Mouse (Mus musculus): ENCODE data around the gene Tgfbr3.

The Tgfbr3 gene

DNA sequence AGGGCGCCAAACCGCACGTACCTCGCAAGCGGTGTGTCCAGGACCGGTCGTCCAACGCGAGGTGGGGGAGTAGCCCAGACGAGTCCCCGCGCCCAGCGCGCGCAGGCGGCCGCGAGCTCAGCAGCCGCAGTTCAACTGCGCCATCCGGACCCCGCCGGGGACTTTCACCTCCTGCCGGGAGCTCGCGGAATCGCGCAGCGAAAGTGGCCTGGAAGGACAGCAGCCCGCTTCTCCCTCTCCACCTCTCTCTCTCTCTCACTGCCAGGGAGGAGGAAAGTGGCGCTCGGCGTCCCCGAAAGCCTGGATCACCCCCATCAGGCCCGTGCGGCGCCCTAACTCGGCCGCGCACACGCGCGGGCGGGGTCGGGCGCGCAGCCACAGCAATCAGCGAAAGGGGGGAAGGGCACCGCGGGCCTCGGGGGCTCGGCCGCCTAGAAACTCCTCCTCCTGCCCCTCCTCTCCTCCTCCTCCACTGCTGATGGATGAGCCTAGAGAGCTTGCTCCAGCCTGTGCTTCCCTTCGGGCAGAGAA lies at the start of gene Tgfbr3:
TSS of gene Tgfbr3 (minus strand) at position 396 of the 531 bp plus-strand sequence.
- DNase-seq (ENCODE audit: low spot score in 2 of 2), result peak; percentile 43 to 64

DNA sequence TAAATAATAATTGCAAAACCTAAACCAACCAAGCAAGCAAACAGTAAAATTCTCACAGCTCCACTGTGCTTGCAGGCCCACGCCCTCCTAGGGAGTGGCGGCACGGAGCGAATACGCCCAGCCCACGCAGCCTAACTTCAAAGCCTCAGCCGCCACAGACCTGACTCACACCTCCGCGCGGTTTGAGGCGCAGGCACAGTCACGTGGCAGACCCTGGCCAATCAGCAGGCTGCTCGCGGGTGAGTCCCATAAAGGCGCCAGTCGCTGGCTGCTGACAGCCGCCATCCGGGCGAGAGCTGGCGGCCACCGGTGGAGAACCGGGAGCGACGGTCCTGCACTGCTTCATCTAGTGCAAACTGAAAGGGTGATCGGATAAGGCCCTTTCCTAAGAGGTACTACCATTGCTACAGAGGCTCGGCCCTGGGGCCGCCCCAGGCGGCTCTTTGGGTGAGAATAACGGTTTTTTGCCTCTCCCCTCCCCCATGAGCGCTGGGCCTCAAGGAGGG lies 41.5 kb upstream of the Tgfbr3 start, which contains the start of gene Brdt:
TSS of gene Brdt (plus strand) at position 244 of the 506 bp plus-strand sequence.
- DNase-seq (ENCODE audit: low spot score in 2 of 2), result no peak

DNA sequence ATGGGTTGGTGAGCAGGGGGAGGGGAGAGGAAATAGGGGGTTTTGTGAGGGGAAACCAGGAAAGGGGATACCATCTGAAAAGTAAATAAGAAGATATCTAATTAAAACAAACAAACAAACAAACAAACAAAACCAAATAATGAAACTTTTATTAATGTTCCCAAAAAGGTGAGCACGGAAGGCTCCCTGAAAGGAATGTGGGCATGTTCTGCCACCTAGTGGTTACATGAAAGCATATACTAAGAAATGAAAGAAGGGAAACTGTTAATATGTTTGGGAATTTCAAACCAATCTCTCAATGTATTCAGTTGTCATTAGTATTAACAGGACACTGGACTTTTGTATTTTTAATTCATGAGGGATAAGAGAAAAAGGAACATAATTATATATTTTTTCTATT lies 31.3 kb upstream of the Tgfbr3 start:
- DNase-seq (ENCODE audit: low spot score in 2 of 2), result peak in 1 of 2 experiments; percentile 8

DNA sequence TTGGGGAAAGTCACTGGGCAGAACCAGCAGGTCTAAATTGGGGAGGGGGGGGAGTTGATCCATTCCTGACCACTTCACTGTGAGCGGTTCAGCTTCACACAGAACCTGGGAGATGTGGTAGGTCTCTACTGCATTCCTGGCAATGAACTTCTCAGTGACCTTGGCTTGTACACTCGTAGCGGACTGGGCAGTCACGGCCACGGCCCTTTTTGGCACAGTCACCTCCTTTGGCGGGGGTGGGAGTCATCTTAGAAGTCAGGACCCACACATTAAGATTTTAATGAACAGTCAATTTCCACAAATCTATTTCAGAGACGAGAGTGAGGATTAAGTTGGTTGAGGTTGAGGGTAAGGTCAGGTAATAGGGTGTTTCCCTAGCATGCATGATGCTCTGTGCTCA lies 27.7 kb upstream of the Tgfbr3 start:
- no peak for DNase-seq (ENCODE audit: low spot score in 2 of 2)

DNA sequence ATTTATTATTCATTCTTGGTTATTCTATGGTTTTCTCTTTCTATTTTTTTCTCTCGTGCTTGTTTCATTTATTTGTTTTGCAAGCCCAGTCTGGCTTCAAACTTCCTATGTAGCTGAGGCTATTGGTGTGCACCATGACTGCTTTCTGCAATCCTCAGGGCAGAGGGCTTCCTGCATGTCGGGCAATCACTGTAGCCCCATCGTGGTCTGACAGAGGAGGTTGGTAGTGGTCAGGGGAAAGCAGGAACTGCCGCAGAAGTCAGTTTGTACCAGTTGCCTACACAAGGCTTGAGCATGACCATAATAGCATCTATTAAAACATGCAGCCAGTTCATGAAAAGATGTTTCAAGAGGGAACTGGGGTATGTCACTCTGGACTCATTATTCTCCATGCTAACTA lies 18.0 kb upstream of the Tgfbr3 start:
- DNase-seq (ENCODE audit: low spot score in 2 of 2), result no peak

DNA sequence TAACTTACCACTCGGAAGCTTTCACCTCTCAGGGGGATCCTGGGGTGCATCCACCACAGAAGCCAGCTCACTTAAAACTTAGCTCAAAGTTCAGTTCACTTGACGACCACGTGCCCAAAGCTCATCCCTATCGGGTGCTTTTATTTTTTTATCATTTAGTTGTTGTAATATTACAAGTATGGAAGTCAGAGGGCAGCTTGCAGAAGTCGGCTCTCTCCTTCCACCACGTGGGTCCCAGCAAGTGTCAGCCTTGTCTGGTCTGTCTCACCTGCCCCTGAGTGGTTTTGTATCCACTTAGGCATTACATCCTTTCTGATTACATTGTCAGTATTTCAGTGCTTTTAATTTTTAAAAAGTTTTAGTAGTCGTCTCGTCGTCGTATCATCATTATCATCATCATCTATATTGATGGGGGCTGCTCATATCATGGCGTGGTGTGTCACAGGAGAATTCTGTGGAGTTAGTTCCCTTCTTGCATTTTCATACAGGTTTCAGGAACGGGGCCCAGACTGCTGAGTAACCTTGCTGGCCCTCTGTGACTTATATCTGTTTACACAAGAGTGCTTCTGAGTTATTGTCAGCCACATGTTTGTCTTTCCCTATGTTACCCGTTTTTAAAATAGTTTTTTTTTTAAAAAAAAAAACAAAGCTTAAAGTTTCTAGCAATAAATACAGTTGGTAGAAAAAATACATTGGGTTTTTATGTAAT lies 14.8 kb upstream of the Tgfbr3 start:
- DNase-seq (ENCODE audit: low spot score in 2 of 2), result no peak

DNA sequence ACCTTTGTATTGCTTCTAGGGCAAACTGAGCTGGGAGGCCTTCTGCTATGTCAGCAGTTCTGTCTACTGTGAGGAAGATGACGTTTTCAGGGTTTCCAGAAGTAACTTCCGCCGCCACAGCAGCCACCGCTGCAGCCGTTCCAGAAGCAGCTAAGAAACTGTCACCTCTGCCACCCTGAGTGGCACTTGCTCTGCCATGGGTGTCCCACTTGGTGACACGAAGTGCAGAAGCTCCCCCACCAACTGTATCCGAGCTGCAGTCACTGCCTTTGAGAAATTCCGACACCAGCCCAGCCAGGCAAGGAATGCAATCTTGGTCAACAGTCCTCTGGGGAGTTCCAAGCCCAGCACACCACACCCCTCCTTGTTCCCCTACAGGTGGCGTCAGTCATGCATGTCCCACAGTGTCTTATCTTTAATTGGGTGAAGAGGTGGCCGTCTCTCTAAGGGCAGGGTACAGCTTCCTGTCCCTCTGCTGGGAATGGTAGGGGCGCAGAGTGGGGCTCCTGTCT lies 14.0 kb upstream of the Tgfbr3 start:
- no peak for DNase-seq (ENCODE audit: low spot score in 2 of 2)

DNA sequence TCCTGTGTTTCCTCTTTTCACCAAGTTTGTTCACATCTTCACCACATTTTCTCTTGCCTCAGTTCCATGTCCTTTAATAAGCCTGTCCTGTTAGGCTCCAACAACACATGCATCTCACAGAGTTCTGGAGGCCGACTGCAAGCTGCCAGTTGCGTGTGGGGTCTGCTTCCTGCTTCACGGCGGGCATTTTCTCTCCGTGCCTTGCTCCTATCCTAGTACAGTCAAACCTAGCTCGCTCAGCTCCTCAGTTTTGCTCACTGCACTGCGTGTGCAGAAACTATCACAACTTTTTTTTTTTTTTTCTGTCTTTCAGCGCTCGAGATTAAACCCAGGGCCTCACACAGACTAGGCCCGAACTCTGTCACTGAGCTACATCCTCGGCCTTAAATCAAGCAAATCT lies 9.4 kb upstream of the Tgfbr3 start:
- DNase-seq (ENCODE audit: low spot score in 2 of 2), result no peak

DNA sequence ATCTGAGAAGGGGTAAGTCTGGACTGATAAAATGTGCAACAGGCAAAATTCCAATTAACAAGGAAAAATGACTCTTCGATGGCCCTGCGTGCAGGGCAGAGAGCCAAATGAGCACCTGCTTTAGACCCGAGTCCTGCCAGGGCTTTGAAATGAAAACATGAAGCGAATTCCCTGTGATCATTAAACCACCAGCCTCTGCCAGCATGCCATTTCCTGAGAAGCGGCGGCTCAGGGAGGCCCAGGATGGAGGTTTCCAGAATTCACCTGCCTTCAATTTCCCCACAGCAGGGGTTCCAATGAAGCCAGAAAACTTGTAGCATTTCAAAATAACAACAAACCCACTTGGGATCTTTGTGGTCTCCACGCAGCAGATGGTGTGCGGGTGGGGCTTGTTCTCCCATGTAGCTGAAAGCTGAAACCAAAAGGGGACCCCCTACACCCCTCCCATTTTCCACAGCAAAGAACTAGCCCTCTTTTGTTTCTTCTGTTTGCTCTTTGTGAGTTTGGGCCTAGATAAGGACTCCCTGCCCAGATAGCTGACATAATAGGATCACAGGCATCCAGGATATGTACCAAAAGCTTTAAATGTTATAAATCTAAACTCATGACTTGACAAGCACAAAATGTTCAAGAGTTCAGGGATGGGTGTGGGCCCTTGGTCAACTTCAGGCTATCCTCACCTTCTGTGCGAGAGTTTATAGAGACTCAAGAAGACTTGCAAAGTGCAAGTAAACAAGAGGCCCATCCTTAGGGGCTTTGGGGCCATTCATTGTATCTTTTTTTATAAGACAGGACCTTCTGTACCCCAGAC lies 7.3 kb upstream of the Tgfbr3 start:
- no peak for DNase-seq (ENCODE audit: low spot score in 2 of 2)

DNA sequence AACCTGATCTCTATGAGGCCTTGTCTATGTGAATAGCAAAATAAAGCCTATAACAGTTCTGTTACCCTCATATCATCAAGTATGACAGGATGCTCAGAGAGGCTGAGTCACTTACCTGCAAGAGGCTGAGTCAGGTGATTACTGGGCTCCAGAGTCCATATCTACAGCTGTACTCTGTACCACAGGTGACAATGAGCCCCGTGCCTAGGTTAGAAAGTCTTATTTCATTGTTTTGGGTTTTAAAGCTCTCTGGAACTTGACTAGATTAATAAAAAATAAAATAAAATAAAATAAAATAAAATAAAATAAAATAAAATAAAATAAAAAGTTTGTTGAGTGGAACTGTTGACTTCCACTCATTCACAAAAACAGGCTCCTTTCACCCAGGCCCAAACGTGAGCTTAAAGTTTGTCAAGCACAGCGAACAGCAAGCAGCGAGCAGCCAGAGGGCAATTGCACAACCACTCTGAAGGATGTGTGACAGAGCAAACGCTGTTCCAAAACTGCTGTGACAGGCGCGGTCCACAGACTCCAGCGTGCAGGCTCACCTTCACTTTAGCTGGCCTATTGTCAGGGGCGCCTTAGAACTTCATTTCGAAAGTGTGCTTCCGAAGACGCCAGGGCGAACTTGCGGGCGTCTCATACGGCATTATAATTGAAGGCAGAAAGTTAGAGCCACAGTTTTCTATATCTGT lies 6.5 kb upstream of the Tgfbr3 start:
- DNase-seq (ENCODE audit: low spot score in 2 of 2), result no peak

DNA sequence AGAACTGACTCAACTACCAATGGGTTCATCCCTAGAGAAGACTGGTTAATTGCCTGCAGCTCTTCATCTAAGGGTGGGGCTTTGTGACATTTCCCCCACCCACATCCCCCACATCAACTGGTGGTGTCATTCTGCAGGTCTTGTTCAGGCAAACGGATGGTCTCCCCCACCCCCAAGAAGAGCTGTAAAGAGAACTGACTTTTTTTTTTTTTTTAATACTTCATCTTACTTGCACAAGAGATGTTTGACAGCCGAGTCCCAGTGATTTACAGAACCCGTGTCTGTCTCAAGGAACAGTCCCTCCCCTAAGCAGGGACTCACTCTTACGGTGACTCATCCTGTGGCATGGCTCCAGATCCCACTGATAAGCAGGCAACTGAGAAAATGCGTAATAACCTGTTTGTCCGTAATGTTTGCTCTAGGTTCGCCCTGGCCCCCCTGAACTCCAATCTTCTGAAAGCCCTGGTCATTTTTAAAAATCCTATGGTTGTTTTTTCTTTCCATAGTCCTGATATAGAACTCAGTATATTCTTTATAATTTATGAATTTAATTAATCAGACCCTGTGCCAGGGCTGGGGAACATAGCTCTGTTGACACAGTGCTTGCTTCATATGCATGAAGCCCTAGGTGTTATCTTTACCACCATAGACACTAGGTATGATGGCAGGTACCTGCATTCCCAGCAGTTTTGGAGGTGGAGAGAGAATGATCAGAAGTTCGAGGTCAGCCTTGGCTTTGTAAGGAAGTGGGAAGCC lies 5.8 kb upstream of the Tgfbr3 start:
- DNase-seq (ENCODE audit: low spot score in 2 of 2), result no peak

DNA sequence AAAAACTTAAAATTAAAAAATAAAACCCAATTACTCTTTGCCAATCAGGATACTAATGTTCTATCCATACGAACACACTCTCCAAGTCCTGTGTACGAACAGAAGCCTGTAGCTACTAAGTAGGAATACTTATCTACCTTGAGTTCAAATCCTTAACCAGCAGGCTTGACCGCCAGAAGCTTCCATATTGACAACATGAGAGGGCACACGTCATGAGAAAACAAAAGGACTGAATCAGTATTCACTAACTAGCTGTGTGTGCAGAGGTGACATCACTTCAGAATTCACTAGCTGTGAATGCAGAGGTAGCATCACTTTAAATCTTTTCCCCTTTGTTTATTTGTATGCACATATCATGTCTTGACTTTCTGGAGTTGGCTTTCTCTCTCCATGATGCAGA lies 4.6 kb upstream of the Tgfbr3 start:
- DNase-seq (ENCODE audit: low spot score in 2 of 2), result no peak

DNA sequence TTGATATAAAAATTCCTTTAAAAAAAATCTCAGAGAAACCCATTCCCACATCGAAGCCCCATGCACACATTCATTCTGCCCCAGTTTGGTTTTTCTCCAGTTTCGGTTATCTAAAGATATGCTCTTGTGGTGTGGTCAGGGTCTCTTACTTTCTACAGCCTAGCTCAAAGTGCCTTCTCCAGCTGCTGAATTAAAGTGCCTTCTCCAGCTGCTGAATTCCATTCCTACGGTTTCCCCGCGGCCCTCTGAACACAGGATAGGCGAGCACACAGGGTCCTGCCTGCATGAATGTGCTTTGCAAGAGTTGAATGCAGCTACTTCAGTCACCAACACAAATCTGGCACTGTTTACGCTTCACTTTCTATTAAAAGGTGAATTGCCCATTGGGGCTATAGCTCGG lies 557 bp upstream of the Tgfbr3 start:
- DNase-seq (ENCODE audit: low spot score in 2 of 2), result no peak

DNA sequence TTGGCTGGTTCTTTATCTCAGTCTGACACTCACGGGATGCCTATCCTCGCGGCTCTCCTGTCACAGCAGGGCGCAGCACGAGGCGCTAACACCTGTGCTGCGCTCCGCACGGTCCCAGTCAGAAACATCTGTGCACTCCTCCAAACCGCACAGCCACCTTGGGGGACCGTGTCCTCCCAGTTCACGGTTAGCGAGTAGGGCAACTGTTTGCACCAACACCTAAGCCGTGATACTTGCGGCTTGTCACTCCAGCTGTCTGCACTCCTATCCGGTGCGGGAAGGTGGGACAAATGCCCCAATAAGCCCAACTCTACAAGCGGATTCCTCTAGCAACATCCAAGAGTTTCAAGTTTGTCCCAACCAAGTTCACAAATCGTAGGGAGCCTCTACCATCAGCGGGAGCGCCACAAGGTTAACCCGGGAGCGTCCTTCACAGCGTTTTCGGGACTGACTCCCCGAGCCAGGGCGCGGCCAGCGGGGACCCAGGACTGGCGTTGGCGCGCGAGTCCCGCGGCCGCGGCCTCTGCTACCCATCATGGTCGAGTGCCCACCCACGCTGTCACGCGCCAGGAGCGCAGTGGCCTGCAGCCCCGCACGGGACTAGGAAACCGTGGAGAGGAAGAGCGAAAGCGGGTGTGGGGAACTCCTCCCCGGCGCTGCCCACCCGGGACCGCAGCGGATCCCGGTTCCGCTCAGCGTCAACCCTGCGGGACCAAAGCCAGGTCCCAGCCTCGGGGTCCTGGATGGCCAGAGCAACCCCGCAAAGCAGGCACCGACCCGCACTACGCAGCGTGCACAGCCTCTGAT lies 799 bp downstream of the Tgfbr3 start:
- DNase-seq (ENCODE audit: low spot score in 2 of 2), result no peak

DNA sequence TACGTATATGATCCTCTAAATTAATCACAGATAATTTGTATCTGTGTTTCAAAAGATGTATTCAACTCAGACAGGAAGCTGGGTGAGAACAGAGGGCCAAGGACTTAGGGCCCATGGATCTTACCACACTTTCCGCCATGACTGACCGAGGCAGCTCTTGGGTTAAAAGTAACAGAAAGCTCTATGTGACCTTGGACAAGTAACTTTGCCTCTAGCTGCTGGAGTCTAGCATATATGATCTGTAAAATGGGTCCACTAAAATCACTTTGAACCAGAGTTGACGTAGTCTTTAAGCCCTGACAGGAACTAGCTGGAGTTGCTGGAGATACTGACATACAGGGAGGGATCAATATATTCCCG lies 1.5 kb downstream of the Tgfbr3 start:
- no peak for DNase-seq (ENCODE audit: low spot score in 2 of 2)

DNA sequence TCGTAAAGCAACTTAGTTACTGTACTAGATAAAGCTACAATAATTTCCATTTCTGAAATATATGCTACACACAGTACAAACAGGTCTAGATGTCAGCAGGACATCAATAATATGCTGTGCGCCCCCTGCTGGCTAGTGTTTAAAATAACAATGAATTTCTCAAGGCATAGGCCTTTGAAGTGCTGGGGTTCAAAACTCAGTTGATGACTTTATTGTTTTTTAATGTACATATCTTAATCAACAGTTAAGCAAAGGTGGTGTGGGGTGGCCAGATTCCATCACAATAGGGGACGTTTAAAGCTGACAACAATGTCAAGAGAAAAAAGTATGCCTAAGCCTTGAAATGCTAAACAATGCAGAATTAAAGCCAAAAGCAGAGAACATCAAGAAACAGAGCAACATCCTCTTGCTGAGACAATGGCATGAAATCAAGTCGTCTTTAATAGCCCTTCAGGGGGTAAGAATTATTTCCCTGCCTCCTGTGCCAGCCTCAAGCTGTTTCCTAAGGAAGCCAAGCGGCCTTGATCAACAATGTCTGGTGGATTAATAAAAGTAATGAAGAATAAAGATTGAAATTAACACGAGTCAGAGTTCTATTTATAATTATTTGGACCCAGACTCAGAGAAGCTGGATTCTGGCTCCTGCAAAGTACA lies 2.0 kb downstream of the Tgfbr3 start:
- DNase-seq (ENCODE audit: low spot score in 2 of 2), result peak in 1 of 2 experiments; percentile 46

DNA sequence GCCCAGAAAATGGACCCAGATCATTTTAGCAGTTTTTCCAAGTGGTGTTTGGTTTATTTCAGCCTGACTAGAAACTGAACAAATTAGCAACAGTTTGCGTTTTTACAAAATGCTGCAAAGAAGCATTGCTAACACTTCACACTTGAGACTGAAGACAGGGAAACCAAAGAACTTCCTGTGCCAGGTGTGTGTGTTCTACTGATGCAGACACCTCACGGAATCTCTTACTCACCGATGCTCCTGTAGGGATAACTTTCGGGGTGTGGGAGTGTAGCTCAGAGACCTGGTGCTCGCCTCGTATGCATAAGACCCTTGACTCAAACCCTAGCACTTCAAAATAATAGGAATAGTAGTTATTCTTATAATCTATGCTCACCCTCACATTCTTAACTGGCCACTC lies 3.9 kb downstream of the Tgfbr3 start:
- DNase-seq (ENCODE audit: low spot score in 2 of 2), result no peak

DNA sequence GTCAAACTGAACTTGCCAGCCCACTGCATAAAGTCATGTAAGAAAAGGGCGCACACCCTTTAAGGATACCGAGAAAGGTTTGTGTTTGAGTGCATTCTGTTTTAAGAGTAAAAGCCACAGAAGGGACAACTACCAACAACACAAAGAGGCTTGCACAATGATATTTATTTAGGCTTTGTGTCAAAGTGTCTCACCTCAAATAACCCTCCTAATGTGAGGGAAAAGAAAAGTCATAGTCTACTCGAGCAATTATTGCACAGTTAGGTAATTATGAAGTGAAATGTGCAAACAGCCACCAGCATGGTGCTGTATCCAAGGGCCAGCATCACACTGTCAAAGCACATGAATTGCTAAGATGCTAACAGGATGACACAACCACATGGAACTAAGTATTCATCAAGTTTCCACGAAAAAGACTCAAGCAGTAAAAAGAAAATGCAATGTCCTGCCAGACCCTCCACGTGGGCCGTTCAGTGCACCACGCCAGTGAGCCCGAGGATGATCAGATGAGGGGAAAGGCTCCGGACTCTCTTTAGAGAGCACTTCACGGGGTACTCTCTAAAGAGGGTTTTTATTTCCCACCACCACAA lies 5.4 kb downstream of the Tgfbr3 start:
- DNase-seq (ENCODE audit: low spot score in 2 of 2), result no peak

DNA sequence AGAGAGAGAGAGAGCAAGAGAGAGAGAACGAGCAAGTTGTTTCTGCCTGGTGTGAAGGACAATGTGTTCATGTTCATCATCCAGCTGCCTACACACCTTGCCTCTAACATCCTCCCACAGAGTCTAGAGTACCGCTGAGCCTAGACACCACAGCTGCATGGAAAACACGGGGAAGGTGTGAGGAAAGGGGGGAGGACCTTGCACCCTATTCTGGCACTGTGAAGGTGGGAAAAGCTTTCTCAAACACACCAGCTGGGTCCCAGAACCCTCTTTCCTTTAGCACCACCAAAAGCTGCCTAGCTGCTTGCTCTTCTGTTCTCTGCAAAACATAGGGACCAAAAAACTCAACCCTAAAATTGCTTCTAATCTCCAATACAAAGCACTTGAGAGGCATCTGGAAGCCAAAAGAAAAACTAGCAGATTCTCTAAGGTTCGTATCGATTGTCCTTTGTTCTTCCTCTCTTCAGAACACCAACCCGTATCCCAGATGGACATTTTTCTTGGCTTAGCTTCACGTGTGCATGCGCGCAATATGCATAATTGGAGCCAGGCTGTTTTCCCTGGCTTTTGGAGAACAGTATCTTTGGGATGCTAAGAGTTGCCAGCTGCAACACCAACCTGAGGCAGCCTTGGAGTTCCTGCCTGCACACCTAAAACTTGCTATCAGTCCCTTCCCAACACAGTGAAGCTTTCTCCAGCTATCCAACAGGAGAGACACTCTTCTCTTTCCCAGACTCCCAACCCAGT lies 6.7 kb downstream of the Tgfbr3 start:
- DNase-seq (ENCODE audit: low spot score in 2 of 2), result no peak

Data from frontal cortex, postnatal 10 days (tissue).